Mouse (Mus musculus) WW6 (cell line): ENCODE data around the gene Abcg8.

ENCODE experiments used
- DNase-seq: peaks from one replicate; pipeline ENCODE4 v3.0.0-alpha.2; 2013; ENCODE audit warnings: low read depth, low spot score

Gene Abcg8

GRCm38 (mm10) chr17:84709403-84709851, 33.3 kb downstream of the Abcg8 start:
- no peak for DNase-seq

- DNase-seq: no peak
Measured at GRCm38 (mm10) chr17:84713563-84714164, 37.6 kb downstream of the Abcg8 start.

DNA sequence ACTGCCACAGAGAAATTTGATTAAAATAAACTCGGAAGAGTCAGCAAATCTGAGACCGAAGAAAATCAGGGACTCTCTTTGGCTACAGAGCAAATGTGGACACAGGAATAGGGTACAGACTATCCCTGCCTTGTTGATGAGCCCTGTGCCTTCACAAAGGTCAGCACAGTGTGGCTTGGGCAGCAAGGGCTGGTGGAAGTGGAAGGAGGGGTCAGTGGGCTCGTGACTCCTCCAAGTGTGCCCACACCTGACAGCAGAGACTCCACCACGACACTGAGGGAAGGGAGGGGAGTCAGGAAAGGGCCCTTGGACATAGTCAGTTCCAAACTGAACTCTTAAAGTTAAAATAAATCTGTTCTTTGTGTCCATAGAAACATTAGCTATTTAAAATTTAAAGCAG, 38.8 kb downstream of the Abcg8 start:
- no peak for DNase-seq

DNA sequence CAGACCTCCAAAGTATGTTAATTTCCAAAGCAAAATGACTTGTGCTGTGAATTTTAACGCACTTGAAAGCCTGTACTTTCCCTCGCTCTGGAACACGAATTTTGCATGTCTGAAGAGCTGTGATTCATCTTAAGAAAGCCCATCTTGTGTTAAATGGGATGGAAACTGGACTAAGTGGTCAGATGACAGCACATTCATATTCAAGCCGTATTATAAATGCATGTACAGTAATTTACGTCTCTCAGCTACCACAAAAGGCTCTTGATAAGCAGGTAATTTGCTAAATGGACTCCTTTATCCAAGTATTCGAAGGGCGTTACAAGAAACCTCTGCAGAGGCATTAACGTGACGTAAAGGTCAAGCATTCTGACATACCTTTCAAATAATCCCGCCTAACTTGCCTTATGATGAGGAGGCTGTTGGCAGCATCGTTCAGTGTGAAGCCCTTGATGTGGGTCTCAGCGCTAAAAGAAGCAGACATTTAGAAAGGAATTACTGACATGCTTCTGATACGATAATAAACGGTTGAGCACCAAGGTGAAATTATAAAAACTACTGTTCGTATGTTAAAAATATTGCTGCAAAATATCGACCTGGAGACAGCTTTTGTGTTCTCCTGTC, 40.3 kb downstream of the Abcg8 start:
- no peak for DNase-seq

DNA sequence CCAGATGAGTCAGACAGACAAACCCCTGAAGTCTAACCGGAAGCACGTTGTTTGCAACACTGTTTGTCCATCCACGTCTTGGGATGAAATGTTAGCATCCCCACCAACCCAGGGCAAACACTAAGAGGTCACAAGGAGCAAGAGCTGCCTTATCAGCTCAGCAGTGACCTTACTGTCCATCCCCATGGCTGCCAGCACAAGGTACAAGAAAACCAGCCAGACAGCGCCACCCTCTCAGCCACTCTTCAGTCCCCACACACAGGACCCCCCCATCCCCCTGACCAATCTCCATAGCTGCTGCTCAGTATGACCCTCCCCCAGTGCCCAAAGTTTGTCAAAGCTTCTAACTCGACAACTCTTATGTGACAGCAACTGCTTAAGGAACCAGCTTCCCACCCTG, 41.3 kb downstream of the Abcg8 start:
- no peak for DNase-seq

DNA sequence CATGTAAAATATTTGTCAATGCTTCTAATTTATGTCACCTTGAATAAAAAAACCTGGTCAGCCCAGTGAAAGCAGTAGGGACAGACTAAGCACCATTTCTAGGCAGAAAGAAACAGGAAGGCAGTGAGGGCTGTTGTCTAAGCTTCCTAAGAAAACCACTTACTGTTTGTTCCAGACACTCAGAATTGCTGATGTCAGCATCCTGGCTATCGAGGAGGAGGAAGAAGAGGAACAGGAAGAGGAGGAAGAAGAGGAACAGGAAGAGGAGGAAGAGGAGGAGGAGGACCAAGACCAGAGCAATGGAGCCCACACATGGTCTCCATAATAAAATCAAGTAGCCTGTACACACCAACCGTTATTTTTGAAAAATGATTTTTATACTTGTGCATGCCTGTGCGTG, 43.0 kb downstream of the Abcg8 start:
- DNase-seq: no peak

GRCm38 (mm10) chr17:84724028-84724427, 47.9 kb downstream of the Abcg8 start:
- DNase-seq: no peak

- DNase-seq: no peak
Measured at GRCm38 (mm10) chr17:84725163-84725562, 49.1 kb downstream of the Abcg8 start.

- DNase-seq: no peak
Measured at GRCm38 (mm10) chr17:84728201-84728911, 52.3 kb downstream of the Abcg8 start.

- DNase-seq: no peak
Measured at GRCm38 (mm10) chr17:84729140-84729539, 53.0 kb downstream of the Abcg8 start.

GRCm38 (mm10) chr17:84731361-84731760, 55.3 kb downstream of the Abcg8 start:
- no peak for DNase-seq

- no peak for DNase-seq
Measured at GRCm38 (mm10) chr17:84732612-84733011, 56.5 kb downstream of the Abcg8 start.

GRCm38 (mm10) chr17:84736719-84737118, 60.6 kb downstream of the Abcg8 start:
- peak; percentile 39 for DNase-seq

DNA sequence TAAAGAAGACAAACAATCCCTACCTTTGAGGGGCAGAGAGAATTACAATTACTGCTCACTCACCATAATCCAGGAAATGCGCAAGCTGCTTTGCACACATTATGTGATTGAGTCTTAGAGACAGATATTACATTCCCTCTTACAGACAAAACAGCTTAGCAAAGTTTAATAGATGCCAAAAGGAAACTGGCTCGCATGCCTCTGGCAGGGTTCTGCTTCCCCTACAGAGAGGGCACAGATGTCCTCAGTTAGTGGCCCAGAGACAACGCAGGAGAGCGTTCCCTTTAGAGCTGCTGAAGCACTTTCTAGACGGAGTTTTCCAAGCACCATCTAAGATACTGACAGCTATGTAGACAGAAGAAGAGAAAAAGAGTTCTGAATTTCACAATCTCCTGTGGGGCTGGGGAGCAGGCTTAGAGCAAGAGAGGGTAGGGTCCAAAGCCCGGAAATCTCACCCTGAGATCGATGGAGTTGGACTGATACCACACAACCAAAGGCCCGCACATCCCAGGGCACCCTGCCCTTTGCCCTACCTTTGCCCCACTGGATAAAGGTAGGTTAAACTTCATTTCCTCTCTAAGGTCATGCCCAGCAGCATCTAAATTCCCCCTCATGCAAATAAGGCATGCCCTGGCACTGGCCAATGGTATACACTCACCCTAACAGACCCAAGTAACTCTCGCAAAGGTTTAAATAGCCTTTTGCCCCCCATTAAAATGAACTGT, 62.1 kb downstream of the Abcg8 start:
- no peak for DNase-seq

- no peak for DNase-seq
Measured at GRCm38 (mm10) chr17:84744256-84744655, 68.2 kb downstream of the Abcg8 start.

DNA sequence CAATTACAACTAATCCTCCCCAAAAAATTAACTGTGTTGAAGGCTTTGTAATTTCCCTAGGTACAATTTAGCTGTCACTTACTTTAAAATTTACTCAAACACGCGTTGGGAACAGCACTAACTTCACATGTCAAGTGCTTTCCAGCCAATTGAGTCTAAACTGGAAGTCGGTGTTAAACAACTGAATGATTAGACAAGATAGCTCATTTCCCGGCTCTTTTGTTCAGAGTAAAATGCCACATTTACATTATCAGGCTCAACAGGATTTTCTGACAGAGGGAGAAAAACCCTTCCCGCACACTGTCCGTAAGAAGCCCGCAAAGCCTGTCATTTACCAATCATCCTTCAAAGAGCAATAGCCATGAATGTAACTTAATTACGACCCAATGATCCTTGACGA, 68.9 kb downstream of the Abcg8 start:
- DNase-seq: no peak

DNA sequence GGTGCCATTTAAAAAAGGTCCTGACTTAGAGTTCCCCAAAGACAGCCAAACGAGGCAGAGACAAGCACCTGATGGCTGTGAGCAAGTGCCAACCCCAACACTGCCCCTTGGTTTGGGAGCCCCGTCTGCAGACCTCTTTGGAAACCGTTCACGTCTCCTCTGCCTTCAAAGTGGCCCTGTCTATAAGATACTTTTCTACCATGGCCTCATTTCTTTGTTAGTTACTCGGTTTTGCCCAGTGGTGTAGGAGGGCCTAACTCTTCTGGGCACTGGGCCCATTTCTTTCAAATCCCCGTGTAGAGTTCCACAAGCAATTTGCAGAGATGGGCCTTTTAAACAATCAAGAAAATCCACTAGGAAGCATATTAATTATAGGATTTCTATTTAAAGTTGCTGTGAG, 71.1 kb downstream of the Abcg8 start:
- DNase-seq: no peak

- no peak for DNase-seq
Measured at GRCm38 (mm10) chr17:84748152-84748682, 72.1 kb downstream of the Abcg8 start.

DNA sequence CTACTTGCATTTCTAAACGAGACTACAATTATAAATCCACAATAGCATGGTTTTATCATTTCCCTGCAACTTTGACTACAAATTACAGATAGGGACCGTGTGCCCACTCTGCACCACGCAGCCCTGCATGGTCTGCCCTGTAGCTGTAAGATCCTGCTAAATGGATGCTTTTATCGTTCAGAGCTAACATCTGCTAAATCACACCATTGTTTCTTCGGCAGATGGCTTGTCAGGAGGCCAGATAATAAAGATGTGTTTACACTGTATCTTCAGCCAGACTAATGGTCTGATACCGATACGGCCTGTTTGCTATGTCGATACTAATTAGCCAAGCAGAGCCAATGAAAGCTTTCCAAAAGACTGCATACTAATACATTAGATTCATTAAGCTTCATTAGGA, 73.2 kb downstream of the Abcg8 start:
- DNase-seq: no peak
